Mouse (Mus musculus): ENCODE results near the gene Zcchc17. TPM values are rescaled to one million over a fixed set of nuclear protein-coding genes. Genes with fewer than 3 reads are reported as not detected.

Zcchc17 gene
- polyA plus RNA-seq, 1 experiment from 2014 or later = 91.3 TPM

DNA sequence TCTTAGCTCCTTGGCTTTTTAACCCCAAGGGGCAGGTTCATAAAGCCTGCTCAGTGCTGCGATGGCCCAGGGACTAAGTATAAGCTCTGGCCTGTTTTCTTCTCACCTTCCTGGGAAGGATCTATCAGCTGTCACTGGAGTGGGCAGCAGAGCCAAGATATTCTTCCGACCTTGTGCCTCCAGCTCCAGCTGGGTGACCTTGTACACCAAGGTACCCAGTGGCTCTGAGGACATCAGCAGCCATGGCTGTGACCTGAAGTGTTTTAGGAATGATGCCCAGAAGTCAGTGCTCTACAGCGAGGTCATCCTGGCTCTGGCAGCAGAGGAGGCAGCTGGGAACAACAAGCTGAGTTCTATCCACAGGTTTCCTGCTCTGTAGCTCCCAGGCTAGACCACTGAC is 47.2 kb downstream of the Zcchc17 start:
- Histone ChIP-seq H3K36me3 (ENCODE audit: control insufficient read depth, insufficient read depth, low read length) (peaks cover 12% of the 10 kb centered on the region; the same call in 1 of the 2 replicates), H3K4me2 (ENCODE audit: low read length) (no peak overlapping the region), H3K27ac (ENCODE audit: low read length) (no peak overlapping the region), H3K9ac (ENCODE audit: low read depth, low read length) (no peak overlapping the region), H3K9me3 (replicated peaks; ENCODE audit: control insufficient read depth, low read length, poor library complexity, severe bottlenecking) (no peaks in the 10 kb centered on the region), H3K4me3 (ENCODE audit: low read depth, low read length) (no peak overlapping the region), H3K27me3 (ENCODE audit: control insufficient read depth, insufficient read depth, low read depth, low read length) (no peaks in the 10 kb centered on the region), H3K4me1 (ENCODE audit: control insufficient read depth, insufficient read depth, low read length) (peaks cover 10% of the 10 kb centered on the region; the same call in 1 of the 2 replicates)
- WGBS = 91% methylated on average over 3 of the region's 3 CpGs
- no peak for ATAC-seq

DNA sequence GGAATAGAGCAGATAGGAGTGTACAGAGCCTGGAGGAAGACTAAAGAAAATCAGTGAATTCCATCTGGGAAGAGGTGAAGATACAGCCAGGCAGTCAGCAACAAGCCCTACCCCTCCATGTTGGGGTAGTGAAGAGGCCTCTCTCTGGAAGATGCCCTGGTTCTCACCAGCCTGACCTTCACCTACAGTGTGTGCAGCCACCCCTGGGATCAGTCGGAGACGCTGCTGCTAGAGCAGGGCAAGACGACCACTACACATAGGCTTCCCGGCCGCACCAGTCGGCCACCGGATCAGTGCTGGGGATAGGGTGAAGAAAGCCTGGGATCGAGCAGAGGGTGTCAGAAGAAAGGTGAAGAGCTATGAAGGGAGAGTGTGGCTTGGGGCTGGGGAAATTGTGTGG is 50.5 kb downstream of the Zcchc17 start:
- Histone ChIP-seq H3K9ac (ENCODE audit: low read depth, low read length) (peak overlapping the region; percentile 78), H3K27ac (ENCODE audit: low read length) (peak overlapping the region; percentile 79), H3K4me2 (ENCODE audit: low read length) (peak overlapping the region; percentile 90), H3K27me3 (ENCODE audit: control insufficient read depth, insufficient read depth, low read depth, low read length) (peaks cover 8% of the 10 kb centered on the region), H3K36me3 (ENCODE audit: control insufficient read depth, insufficient read depth, low read length) (peaks cover 6% of the 10 kb centered on the region; the same call in 1 of the 2 replicates), H3K9me3 (replicated peaks; ENCODE audit: control insufficient read depth, low read length, poor library complexity, severe bottlenecking) (no peaks in the 10 kb centered on the region), H3K4me3 (ENCODE audit: low read depth, low read length) (peak overlapping the region; percentile 71), H3K4me1 (ENCODE audit: control insufficient read depth, insufficient read depth, low read length) (peaks cover 13% of the 10 kb centered on the region; the same call in 1 of the 2 replicates)
- peak; percentile 22; the same call in 1 of the 2 replicates for ATAC-seq
- WGBS = 59% methylated on average over 8 of the region's 8 CpGs

GRCm38 (mm10) chr4:130308231-130309081 is 51.3 kb downstream of the Zcchc17 start, which contains the start of the genes Fabp3 and Gm10570:
Fabp3 (plus strand) TSS chr4:130308595.
Gm10570 (minus strand) TSS chr4:130308674.
- Histone ChIP-seq H3K27ac (ENCODE audit: low read length) (peak within 1 kb of the TSS; percentile 79), H3K4me3 (ENCODE audit: low read depth, low read length) (peak within 1 kb of the TSS; percentile 71), H3K9ac (ENCODE audit: low read depth, low read length) (peak within 1 kb of the TSS; percentile 78), H3K9me3 (replicated peaks; ENCODE audit: control insufficient read depth, low read length, poor library complexity, severe bottlenecking) (no peaks in the 10 kb centered on the region), H3K36me3 (ENCODE audit: control insufficient read depth, insufficient read depth, low read length) (peaks cover 6% of the 10 kb centered on the region; the same call in 1 of the 2 replicates), H3K4me1 (ENCODE audit: control insufficient read depth, insufficient read depth, low read length) (peaks cover 13% of the 10 kb centered on the region; the same call in 1 of the 2 replicates), H3K4me2 (ENCODE audit: low read length) (peak within 1 kb of the TSS; percentile 90), H3K27me3 (ENCODE audit: control insufficient read depth, insufficient read depth, low read depth, low read length) (peaks cover 8% of the 10 kb centered on the region)
- WGBS = under 1% methylated on average over 51 of the region's 52 CpGs
- ATAC-seq = peak; percentile 69

- peaks cover 3% of the 10 kb centered on the region; the same call in 1 of the 2 replicates for H3K36me3 ChIP-seq (ENCODE audit: control insufficient read depth, insufficient read depth, low read length)
- ATAC-seq = no peak; the same call in 1 of the 2 replicates
- H3K27ac ChIP-seq (ENCODE audit: low read length) = peak overlapping the region; percentile 79
- peak overlapping the region; percentile 90 for H3K4me2 ChIP-seq (ENCODE audit: low read length)
- H3K9ac ChIP-seq (ENCODE audit: low read depth, low read length) = peak overlapping the region; percentile 78
- H3K4me1 ChIP-seq (ENCODE audit: control insufficient read depth, insufficient read depth, low read length) = peaks cover 13% of the 10 kb centered on the region; the same call in 1 of the 2 replicates
- WGBS = under 1% methylated on average over 23 of the region's 23 CpGs
- H3K27me3 ChIP-seq (ENCODE audit: control insufficient read depth, insufficient read depth, low read depth, low read length) = peaks cover 8% of the 10 kb centered on the region
- H3K9me3 ChIP-seq (replicated peaks; ENCODE audit: control insufficient read depth, low read length, poor library complexity, severe bottlenecking) = no peaks in the 10 kb centered on the region
- peak overlapping the region; percentile 71 for H3K4me3 ChIP-seq (ENCODE audit: low read depth, low read length)
Measured at GRCm38 (mm10) chr4:130307851-130308230, 51.9 kb downstream of the Zcchc17 start.

GRCm38 (mm10) chr4:130306796-130307630 is 52.7 kb downstream of the Zcchc17 start:
- no peak overlapping the region for H3K9ac ChIP-seq (ENCODE audit: low read depth, low read length)
- peak overlapping the region; percentile 90 for H3K4me2 ChIP-seq (ENCODE audit: low read length)
- 74% methylated on average over 10 of the region's 10 CpGs for WGBS
- H3K27ac ChIP-seq (ENCODE audit: low read length) = no peak overlapping the region
- H3K27me3 ChIP-seq (ENCODE audit: control insufficient read depth, insufficient read depth, low read depth, low read length) = peaks cover 8% of the 10 kb centered on the region
- ATAC-seq = no peak
- H3K9me3 ChIP-seq (replicated peaks; ENCODE audit: control insufficient read depth, low read length, poor library complexity, severe bottlenecking) = no peaks in the 10 kb centered on the region
- peak overlapping the region; percentile 71; the same call in 1 of the 2 replicates for H3K4me3 ChIP-seq (ENCODE audit: low read depth, low read length)
- H3K4me1 ChIP-seq (ENCODE audit: control insufficient read depth, insufficient read depth, low read length) = peaks cover 13% of the 10 kb centered on the region; the same call in 1 of the 2 replicates
- no peaks in the 10 kb centered on the region for H3K36me3 ChIP-seq (ENCODE audit: control insufficient read depth, insufficient read depth, low read length)

GRCm38 (mm10) chr4:130304746-130305145 is 55.0 kb downstream of the Zcchc17 start:
- WGBS = 23% methylated on average over 3 of the region's 3 CpGs

GRCm38 (mm10) chr4:130302285-130302870 is 57.4 kb downstream of the Zcchc17 start:
- 48% methylated on average over 12 of the region's 12 CpGs for WGBS
- Histone ChIP-seq H3K36me3 (ENCODE audit: control insufficient read depth, insufficient read depth, low read length) (no peaks in the 10 kb centered on the region), H3K27ac (ENCODE audit: low read length) (no peak overlapping the region), H3K9me3 (replicated peaks; ENCODE audit: control insufficient read depth, low read length, poor library complexity, severe bottlenecking) (no peaks in the 10 kb centered on the region), H3K4me1 (ENCODE audit: control insufficient read depth, insufficient read depth, low read length) (0 out of 2 replicates have a peak, but pooled peaks cover 3% of the 10 kb centered on the region), H3K4me3 (ENCODE audit: low read depth, low read length) (no peak overlapping the region), H3K27me3 (ENCODE audit: control insufficient read depth, insufficient read depth, low read depth, low read length) (peaks cover 8% of the 10 kb centered on the region), H3K4me2 (ENCODE audit: low read length) (no peak overlapping the region), H3K9ac (ENCODE audit: low read depth, low read length) (no peak overlapping the region)
- no peak for ATAC-seq

More at GRCm38 (mm10) chr4:130304746-130305145, 55.0 kb downstream of the Zcchc17 start:
- no peak for ATAC-seq
- Histone ChIP-seq H3K4me3 (ENCODE audit: low read depth, low read length) (no peak overlapping the region), H3K9me3 (replicated peaks; ENCODE audit: control insufficient read depth, low read length, poor library complexity, severe bottlenecking) (no peaks in the 10 kb centered on the region), H3K4me1 (ENCODE audit: control insufficient read depth, insufficient read depth, low read length) (peaks cover 10% of the 10 kb centered on the region; the same call in 1 of the 2 replicates), H3K27ac (ENCODE audit: low read length) (no peak overlapping the region), H3K4me2 (ENCODE audit: low read length) (no peak overlapping the region), H3K27me3 (ENCODE audit: control insufficient read depth, insufficient read depth, low read depth, low read length) (peaks cover 8% of the 10 kb centered on the region), H3K9ac (ENCODE audit: low read depth, low read length) (no peak overlapping the region), H3K36me3 (ENCODE audit: control insufficient read depth, insufficient read depth, low read length) (no peaks in the 10 kb centered on the region)

- H3K9me3 ChIP-seq (replicated peaks; ENCODE audit: control insufficient read depth, low read length, poor library complexity, severe bottlenecking) = no peaks in the 10 kb centered on the region
- H3K36me3 ChIP-seq (ENCODE audit: control insufficient read depth, insufficient read depth, low read length) = no peaks in the 10 kb centered on the region
- ATAC-seq = no peak
- H3K4me3 ChIP-seq (ENCODE audit: low read depth, low read length) = no peak overlapping the region
- no peaks in the 10 kb centered on the region for H3K27me3 ChIP-seq (ENCODE audit: control insufficient read depth, insufficient read depth, low read depth, low read length)
- H3K4me2 ChIP-seq (ENCODE audit: low read length) = no peak overlapping the region
- H3K4me1 ChIP-seq (ENCODE audit: control insufficient read depth, insufficient read depth, low read length) = 0 out of 2 replicates have a peak, but pooled peaks cover under 1% of the 10 kb centered on the region
- 70% methylated on average over 8 of the region's 8 CpGs for WGBS
- H3K27ac ChIP-seq (ENCODE audit: low read length) = no peak overlapping the region
- no peak overlapping the region for H3K9ac ChIP-seq (ENCODE audit: low read depth, low read length)
Measured at GRCm38 (mm10) chr4:130299629-130300018, 60.1 kb downstream of the Zcchc17 start.

Data from midbrain, embryonic 16.5 days (tissue).